Mouse (Mus musculus) bone marrow, adult 2 months (tissue): ENCODE data around the gene Wbp11.

Source experiments
- CTCF ChIP-seq: fragments of 200-500 bp; IDR thresholded peaks from 2 replicates; pipeline ENCODE4 v1.5.1; 2011; ENCODE audit warnings: low read length, control low read depth; ENCODE audit not compliant: control insufficient read depth, insufficient read depth
- POLR2A ChIP-seq: fragments of 200-500 bp; IDR thresholded peaks from 2 replicates; pipeline ENCODE4 v1.6.1; 2011; ENCODE audit warnings: low read depth, mild to moderate bottlenecking, control low read depth, low read length, borderline replicate concordance; ENCODE audit not compliant: control insufficient read depth

- TF ChIP-seq CTCF, result no peak
- no peak for TF ChIP-seq POLR2A
Observed at GRCm38 (mm10) chr6:136809673-136810072, 18.4 kb downstream of the Wbp11 start.
